Mouse (Mus musculus): ENCODE results near the gene Grap2. TPM values are rescaled to one million over a fixed set of nuclear protein-coding genes. Genes with fewer than 3 reads are reported as not detected.
"Not testable (repeated sequence)": the region's sequence is repeated elsewhere in the genome, so short reads cannot be mapped to it uniquely, and the experiment has no call there.

Gene Grap2
- total RNA-seq, 2 experiments from 2014 or later, result 0.35 to 0.50 TPM

DNA sequence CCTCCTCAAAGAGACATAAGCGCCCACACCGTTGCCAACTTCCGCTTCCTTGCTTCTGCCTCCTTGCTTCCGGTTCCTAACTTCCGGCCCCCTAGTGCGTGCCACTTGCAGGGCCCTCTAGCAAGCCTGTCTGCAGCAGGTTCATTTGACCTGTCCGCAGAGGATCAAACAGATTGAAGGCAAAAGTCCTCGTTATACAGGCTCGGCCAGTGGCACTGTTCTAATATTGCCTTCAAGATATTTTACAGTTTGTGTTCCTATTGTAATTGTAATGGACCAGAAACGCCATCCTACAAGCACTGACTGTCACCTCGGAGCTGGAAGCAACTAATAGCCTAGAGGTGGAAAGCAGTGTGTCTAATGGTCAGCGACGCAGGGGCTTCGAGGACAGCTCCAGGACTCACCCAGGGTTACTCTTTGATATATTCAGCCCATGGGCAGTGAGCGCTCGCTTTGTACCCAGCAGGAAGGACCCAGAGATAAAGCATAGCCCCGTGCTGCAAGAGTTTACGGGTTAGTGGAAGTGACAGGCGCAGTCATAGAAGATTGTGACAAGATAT lies 7.2 kb upstream of the Grap2 start, which contains the start of gene Enthd1:
Gene Enthd1 (minus strand): TSS at position 51 of the 560 bp plus-strand sequence.
- DNase-seq (ENCODE audit: low spot score in 2 of 2), result no peak
- intact Hi-C loops (cut with DNase I), result no loop called here

DNA sequence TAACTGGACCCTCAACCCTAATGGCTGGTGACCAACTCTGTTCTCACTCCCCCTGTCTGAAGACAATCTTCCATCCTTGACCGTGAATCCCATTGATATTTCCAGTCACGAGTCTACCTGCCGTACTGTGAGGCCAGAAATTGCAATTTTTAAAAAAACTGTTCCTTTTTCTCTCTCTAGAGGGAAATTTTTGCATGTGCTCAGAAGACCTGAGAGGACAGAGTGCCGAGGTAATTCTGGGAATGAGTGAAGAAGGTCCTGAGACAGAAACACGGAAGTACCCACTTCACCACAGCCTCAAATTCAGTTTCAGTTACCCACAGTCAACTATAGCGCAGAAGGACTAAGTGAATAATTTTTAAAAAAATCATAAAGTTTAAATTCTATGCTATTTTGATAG lies 5.7 kb upstream of the Grap2 start:
- intact Hi-C loops (cut with DNase I), result no loop called here
- no peak for DNase-seq (ENCODE audit: low spot score in 2 of 2)

DNA sequence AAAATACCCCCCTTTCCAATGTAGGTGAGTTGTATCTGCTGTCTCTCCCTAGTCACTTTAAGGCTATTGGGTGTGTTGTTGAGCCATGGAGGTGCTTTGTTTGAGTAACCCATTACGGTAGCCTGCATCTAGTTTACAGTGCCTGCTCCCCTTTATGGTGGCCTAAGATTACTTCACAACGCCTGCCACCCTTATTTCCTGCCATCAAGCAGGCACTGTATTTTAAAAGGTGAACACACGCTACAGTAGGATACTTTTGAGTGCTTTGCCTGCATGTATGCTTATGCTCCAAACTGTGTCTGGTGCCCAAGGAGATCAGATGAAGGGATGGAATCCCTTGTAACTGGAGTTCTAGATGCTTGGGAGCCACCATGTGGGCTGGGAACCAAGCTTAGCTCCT lies 5.3 kb upstream of the Grap2 start:
- intact Hi-C loops (cut with DNase I), result no loop called here
- DNase-seq (ENCODE audit: low spot score in 2 of 2), result no peak

DNA sequence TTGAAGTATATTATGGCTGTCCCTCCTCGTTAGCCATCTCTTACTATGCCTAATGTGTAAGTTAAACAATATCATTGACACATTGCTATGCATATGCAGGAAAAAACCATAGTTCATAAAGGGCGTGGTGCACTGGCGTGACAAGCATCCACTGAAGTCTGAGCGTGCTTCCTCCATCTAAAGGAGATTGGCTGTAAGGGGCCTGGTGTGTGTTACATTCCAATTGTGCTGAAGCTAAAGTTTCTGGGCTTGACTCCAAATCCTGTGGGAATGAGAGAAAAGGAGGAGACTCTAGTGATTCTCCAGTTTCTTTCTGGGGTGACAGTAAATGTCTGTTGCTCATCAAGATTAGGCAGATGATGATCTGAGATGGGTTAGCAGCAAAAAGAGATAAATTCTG lies 4.7 kb upstream of the Grap2 start:
- DNase-seq (ENCODE audit: low spot score in 2 of 2), result no peak
- intact Hi-C loops (cut with DNase I), result no loop called here

DNA sequence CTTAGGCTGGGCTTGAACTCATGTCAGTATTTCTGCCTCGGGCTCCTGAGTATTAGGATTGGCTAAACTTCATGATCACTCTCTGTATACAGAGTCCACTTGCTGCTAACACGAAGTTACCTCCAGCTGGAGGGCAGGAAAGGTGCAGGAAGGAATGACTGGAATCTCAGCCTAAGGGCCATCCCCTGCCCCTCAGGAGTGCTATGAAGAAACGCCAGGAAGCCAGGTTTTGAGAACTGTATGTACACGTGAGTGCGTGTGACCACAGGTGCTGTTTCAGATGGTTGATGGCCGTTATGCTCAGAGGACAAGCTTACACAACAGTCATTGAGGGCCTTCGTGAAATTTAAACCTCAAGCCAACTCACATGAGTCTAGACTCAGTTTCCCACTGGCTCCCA lies 3.2 kb upstream of the Grap2 start:
- no peak for DNase-seq (ENCODE audit: low spot score in 2 of 2)
- intact Hi-C loops (cut with DNase I), result no loop called here

DNA sequence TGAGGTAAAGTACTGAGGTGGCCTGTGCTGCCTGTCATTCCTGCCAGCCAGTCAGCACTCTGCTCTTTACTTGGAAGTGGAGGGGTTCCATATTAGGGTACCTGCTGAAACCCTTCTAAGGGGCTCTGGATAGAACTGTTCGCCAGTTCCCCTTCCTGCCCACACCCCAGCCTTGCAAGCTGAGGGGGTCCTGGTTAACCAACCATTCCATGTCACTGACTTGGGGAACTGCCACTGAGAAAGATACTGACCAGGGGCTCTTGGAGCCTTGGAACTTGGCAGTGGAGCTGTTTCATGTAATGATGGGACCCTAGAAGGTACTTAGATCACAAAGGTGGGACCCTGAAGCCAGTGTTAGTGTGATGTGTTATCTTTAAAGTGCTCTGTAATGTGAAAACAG lies 2.2 kb upstream of the Grap2 start:
- intact Hi-C loops (cut with DNase I), result no loop called here
- DNase-seq (ENCODE audit: low spot score in 2 of 2), result no peak

DNA sequence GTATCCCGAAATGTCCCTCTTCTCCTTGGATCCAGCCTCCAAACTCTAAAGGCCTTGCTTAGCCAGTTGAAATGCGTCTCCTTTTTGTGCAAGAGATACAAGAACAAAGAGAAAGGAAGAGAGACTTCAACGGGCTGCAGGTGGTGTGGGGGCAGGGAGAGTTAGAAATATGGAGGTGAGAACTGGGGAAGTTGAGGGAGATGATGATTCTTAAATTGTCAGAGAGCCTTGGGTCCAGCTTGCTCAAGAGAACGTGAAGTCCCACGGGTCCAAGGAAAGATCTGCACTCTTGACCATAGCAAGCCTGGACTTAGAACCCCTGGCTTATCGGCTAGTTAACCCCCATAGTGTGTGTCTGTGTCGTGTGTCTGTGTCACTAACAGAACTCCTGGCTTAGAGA lies 783 bp upstream of the Grap2 start:
- intact Hi-C loops (cut with DNase I), result no loop called here
- DNase-seq (ENCODE audit: low spot score in 2 of 2), result no peak

DNA sequence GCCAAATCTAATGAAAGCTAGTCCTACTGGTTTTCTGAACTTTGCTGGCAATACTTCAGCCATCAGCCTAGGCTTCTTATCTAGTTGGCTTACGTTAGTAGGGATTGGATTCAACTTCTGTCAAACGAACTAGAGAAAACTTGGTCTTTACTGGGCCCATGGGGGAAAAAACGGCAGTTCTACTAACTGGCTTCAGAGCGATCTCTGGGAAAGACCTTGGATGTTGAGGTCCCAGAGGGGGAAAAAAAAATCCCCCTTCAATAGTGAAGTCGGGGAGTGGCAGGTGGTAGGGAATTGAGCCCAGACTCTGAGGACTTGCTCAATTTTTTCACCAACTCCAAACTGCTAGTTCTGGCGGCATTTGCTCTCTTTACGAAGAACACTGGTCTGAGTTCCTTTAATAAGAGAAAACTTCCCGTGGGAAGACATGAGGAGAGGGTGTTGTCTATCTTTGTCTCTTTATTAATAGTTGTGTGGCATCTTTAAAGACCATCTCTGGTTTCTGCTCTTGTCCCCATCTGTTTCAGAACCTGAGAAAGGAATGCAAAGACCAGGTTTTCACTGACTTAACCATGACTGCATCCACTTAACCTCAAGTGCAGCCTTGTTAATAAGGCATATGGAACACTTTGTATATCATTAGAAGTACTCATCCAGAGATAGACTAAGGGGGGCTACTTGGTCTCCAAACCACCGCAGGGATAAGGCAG lies 572 bp downstream of the Grap2 start:
- DNase-seq (ENCODE audit: low spot score in 2 of 2), result no peak
- intact Hi-C loops (cut with DNase I), result no loop called here

DNA sequence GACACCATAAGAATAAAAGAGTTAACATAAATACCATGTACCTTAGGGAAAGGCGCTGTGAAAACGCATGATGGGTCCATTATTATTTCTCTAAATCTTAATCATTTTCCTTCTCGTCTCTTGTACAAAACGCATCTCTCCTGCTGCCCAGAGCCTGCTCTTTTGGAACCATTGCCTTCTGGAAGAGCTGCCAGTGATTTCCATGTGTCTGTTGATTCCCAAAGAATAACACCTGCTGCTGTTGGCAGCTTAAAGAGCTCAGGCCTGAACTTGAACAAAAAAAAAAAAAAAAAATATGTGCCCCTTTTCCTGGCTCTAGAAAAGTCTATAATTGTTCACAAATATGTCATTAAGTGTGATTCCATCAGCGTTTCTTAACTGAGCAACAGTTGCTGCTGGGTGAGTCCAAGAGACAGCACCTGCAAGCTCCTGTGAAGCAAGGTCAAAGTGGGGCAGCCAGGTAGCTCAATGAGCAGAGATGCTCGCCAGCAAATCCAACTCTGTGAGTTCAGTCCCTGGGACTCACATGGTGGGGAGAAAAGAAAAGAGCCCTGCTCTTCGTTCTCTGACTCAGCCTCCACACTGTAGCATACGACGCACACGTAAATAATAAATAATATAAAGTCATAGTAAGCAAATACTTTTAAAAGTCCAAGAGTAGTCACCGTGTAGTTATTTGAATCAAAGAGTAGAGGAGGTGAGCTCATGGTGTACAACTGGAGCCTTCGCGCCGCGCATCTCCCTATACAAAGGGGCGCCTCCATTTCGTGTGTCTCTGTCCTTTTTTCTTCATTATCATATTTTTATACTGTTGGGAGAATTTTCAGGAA lies 2.0 kb downstream of the Grap2 start:
- intact Hi-C loops (cut with DNase I), result no loop called here
- no peak for DNase-seq (ENCODE audit: low spot score in 2 of 2)

DNA sequence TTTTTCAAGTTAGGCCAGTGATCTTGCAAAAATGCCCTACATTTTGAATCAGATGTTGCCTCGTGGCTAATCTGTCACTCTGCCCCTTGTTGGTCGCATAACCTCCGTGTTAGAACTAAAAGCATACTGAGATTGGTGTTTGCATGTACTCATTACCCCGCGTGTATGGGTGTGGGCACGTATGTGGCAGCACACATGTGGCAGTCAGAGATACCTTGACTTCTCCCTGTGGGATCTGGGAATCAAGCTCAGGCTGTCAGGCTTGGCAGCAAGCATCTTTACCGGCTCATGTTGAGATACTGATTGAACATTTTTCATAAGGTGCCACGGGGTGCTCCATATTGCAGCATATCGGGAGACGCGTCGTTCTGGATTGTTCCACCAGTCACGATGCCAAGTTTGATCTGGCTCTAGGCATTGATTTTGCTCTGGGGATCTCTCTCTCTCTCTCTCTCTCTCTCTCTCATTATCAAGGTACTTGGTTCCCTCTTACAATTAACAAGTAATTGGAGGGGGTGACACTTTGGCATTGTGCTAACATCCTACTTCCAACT lies 3.5 kb downstream of the Grap2 start:
- intact Hi-C loops (cut with DNase I), result no loop called here
- no peak for DNase-seq (ENCODE audit: low spot score in 2 of 2)

DNA sequence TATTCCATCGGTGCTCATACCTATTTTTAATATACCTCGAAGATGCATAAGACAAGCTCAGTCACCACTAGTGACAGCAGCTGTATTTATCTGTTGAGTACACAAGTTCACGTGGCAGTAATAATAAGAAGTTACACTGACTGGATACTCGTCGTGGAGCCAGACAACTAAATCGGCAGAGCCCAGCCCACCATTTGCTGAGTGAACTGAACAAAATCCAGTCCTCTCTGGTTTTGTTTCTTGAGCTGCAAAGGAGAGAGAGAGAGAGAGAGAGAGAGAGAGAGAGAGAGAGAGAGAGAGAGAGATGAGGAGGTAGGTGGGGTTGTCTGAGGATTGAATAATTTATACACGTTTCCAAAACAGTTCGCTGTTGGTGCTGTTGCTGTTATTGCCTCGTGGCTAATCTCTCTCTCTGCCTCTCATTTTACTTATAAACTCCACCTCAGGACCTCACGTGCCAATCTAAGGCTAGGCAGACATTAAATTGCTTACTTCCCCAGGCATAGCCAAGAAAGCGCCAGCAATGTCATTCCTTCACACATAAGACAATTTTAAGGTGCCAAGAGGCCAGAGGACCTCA lies 4.1 kb downstream of the Grap2 start:
- DNase-seq (ENCODE audit: low spot score in 2 of 2), result no peak
- intact Hi-C loops (cut with DNase I), result no loop called here

DNA sequence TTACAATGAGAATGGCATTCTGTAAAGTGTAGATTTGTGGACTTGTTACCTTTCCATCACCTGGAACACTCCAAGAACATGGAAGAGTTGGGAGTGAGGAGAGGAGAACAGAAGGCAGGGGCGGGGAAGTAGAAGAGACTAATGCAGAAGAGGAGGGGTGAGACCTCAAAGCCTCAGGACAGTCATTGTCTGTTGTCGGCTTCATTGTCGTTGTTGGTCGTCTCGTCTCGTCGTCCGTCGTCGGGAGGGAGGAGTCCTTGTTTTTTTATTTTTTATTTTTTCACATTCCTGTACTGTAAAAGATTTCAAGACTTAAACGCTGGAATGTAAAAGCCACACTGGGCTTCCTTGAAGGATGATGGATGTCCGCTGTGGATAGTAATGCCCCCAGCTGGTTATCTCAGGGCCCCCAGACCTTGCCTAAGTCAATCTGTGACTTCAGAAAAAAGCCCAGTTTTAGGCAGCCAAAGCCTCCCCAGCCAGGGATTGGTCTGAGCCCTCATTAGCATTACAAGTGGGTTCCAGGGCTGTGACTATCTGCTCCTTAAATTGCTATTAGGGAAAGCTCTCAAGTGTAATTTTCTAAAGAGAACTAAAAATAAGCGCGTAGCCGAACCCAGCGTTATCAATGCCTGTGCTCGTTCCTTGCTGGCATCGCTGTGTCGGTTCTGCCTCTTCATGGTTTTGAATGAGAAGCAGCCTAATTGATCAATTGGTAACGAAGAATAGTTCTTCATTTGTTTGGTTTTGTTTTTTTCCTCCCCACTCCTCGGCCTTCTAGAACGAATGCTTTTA lies 5.0 kb downstream of the Grap2 start:
- no peak for DNase-seq (ENCODE audit: low spot score in 2 of 2)
- intact Hi-C loops (cut with DNase I), result no loop called here

DNA sequence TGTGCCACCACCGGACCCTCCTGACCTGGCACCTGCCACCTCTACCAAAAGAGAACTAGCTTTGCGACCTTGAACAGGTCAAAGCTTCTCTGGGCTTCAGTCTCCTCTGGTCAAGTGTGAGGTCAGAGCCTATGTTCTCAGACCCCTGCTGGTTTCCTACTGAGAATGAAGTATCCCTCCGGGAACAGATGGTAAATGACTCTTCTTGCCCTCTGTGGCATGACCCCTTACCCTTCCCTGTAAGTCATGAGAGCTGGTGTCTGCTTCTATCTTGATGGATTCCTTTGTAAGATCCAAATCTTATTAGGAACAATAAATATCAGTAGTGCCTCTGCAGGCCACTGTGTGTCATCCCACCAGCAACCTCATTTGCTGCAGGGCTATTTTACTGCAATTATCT lies 6.7 kb downstream of the Grap2 start:
- intact Hi-C loops (cut with DNase I), result no loop called here
- DNase-seq (ENCODE audit: low spot score in 2 of 2), result no peak

DNA sequence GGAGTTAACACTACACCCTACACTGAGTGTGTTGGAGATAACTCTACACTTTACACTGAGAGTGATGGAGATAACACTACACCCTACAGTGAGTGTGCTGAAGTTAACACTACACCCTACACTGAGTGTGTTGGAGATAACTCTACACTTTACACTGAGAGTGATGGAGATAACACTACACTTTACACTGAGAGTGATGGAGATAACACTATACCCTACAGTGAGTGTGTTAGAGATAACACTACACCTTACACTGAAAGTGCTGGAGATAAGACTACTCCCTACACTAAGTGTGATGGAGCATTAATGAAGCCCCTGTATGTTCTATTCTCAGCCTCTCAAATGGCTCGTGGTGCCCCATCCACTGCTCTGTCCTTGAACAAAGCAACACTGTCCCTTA lies 8.2 kb downstream of the Grap2 start:
- DNase-seq (ENCODE audit: low spot score in 2 of 2); intact Hi-C loops (cut with DNase I): not testable (repeated sequence)

DNA sequence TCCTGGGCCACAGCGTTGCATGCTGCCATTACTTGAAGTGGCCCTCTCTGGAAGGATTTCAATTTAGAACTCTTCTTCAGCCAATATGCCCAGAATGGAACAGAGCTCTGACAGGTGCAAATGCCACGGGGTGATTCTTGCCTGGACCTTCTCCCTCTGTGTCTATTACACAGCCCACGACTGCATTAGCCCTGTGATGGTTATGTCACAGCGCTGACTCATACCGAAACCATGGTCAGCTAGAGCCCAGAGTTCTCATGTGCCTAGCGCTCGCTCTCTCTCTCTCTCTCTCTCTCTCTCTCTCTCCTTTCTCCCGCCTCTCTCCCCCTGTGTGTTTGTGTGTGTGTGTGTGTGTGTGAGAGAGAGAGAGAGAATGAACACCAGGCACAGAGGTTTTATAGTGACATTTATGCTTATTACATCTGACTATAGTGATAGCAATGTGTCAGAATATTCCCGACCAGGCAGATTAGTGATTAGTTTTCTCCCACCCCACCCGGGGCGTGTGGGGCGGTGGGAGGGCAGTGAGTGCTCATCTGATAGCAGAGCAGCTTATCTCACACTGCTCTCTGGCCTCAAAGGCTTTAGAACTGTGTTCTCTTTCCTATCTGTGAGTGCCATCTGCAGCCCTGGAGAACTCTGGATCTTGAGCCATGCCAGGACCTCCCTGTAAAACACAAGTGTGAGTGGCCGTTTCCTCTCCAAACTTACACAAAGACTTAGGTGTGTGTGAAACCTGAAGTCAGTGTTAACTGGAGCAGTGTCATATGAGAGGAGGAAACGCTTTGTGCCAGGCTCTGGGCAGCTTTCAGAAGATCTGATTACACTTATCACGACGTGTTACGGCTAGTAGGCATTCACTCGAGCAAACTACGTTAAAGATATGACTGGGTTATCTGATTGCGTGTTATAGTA lies 10.4 kb downstream of the Grap2 start:
- intact Hi-C loops (cut with DNase I), result no loop called here
- DNase-seq (ENCODE audit: low spot score in 2 of 2), result no peak

DNA sequence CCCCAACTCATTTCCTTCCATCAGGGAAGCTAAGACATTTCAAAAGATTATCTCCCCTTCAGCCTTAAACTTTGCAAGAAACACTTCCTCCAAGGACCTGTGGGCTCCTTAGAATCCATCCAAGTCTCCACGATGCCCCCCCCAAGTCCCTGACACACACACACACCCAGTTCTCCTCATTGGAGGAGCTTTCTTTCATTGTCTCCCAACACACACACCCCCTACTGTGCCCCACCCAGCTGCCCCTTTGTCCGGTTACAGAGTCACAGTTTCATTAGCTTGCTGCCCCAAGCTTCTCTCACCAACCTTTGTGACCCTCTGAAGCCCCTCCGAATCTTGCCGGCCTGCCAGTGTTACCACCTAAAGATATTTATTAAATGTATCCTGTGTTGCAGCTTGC lies 13.9 kb downstream of the Grap2 start:
- no peak for DNase-seq (ENCODE audit: low spot score in 2 of 2)
- intact Hi-C loops (cut with DNase I), result no loop called here

DNA sequence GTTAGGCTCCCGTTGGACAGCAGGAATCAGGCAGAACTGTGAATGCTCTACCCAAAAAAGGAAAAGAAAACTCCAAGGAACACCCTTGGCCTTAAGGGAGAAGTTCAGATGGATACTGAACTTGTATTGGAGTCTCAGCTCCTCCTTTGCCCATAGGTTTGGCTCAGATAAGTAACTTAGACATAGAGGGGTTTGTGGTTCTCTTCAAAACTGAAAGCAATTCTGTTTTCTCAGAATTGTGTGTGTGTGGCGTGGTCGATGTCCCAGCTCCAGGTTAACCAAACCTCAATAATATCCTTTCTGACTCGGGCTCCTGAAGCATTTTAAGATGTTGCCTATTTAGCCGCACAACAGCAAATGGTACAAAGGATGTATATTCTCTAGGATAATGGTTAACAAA lies 18.2 kb downstream of the Grap2 start:
- DNase-seq (ENCODE audit: low spot score in 2 of 2), result no peak
- intact Hi-C loops (cut with DNase I), result no loop called here

DNA sequence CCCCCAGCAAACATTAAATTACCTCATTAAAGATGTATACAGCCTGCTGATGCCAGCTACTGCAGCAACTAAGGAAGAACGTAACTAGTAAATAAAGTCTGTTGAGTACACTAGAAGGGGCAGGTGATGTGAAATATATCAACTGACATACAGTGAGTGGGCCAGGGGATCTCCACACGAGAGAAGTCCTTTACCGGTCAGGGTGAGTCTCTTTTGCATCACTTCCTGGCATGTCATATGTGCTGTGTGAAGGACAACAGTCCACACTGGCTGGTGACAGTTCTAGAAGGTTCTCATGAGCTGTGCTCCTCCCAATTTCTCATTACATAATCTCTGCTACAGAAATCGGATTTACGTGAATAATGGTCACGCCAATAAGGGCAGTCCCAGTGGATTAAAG lies 20.3 kb downstream of the Grap2 start:
- intact Hi-C loops (cut with DNase I), result no loop called here
- DNase-seq (ENCODE audit: low spot score in 2 of 2), result no peak

DNA sequence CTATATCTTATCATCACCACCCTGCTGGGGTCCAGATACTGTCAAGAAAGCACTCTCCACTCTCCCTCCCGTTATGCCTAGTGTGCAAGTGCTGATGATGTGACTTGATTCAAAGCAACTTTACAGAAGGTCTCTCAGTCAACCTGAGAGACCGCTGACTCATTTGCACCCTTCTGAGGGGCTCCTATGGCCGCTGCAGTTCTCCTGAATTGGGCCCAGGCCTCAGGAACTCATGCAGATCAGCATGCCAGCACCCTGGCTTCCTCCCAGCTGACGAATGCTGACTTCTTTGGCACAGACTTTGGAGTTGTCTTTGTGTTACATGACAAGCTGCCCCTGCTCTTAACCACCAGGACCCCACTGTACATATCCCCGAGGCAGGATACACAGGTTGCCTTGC lies 21.5 kb downstream of the Grap2 start:
- intact Hi-C loops (cut with DNase I), result no loop called here
- DNase-seq (ENCODE audit: low spot score in 2 of 2), result no peak
